Mouse (Mus musculus) bone marrow, adult 2 months (tissue): ENCODE measurements at regions not wholly inside any gene's neighbourhood (a gene's known extent, or its start where the extent isn't known, plus 50 kb on each side); places are given as distances from the start of the nearest gene placed in this dataset.

ENCODE experiments used
- CTCF ChIP-seq: fragments of 200-500 bp; IDR thresholded peaks from 2 replicates; pipeline ENCODE4 v1.5.1; 2011; ENCODE audit warnings: low read length, control low read depth; ENCODE audit not compliant: control insufficient read depth, insufficient read depth
- POLR2A ChIP-seq: fragments of 200-500 bp; IDR thresholded peaks from 2 replicates; pipeline ENCODE4 v1.6.1; 2011; ENCODE audit warnings: low read depth, mild to moderate bottlenecking, control low read depth, low read length, borderline replicate concordance; ENCODE audit not compliant: control insufficient read depth

- TF ChIP-seq CTCF = no peak
- no peak for TF ChIP-seq POLR2A
Measured at GRCm38 (mm10) chr3:39999846-40000245, 531.2 kb upstream of the Intu start.
